Mouse (Mus musculus) heart, adult 2 months (tissue): ENCODE data around the gene Gm20489.

ENCODE experiments used
- CTCF ChIP-seq: fragments of 200-600 bp; IDR thresholded peaks from 2 replicates; pipeline ENCODE4 v1.8.1; 2022; ENCODE audit warnings: antibody characterized with exemption, mild to moderate bottlenecking, moderate library complexity
- EP300 ChIP-seq: fragments of 200-500 bp; IDR thresholded peaks from 2 replicates; pipeline ENCODE4 v1.6.1; 2011; ENCODE audit warnings: low read depth, low read length, control low read depth; ENCODE audit not compliant: insufficient read depth
- POLR2A ChIP-seq: fragments of 200-500 bp; IDR thresholded peaks from 2 replicates; pipeline ENCODE4 v1.6.1; 2011; ENCODE audit warnings: mild to moderate bottlenecking, low read depth, low read length, control low read depth; ENCODE audit not compliant: insufficient read depth

GRCm38 (mm10) chrX:101290111-101290510 is 21.3 kb upstream of the Gm20489 start:
- TF ChIP-seq CTCF, result no peak
- no peak for TF ChIP-seq EP300
- TF ChIP-seq POLR2A, result no peak
